Mouse (Mus musculus) cerebellum, postnatal 14 days (tissue): ENCODE measurements around the gene Mettl26.

Experiments used
- DNase-seq, 2 experiments: peaks; one replicate each; pipeline ENCODE4 v3.0.0; 2021; ENCODE audit warnings: mixed read lengths in 2 of 2

The Mettl26 gene

DNA sequence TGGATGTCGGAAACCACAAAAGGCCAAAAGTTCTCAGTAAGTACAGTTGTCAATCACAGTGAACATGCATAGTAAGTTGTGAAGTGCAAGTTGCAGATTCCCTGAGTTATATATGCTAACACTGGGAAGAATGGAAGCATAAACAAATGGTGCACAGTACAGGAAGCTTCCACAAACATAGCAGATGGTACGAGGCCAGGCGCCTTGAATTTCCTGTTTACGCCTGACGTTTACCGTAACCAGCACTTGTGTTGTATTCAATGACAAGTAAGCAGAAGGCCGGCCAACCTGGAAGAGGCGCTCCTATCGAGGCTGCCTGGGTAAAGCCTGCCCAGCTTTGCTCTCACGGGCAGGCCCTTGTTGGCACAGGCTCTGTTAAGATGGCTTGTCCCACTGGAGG is 12.6 kb downstream of the Mettl26 start:
- DNase-seq, result no peak

DNA sequence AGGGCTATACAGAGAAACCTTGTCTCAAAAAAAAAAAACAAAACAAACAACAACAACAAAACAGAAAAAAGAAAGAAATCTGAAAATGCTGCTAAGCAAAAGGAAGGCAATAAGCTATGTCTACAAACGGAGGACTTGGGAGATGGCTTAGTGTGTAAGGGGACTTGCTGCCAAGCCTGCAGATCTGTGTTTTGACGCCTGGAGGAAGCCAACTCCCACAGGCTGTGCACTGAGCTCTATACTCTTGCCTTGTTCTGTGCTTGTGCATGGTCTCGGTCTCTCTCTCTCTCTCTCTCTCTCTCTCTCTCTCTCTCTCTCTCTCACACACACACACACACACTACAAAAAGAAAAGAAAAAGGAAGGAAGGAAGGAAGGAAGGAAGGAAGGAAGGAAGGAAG is 14.0 kb downstream of the Mettl26 start:
- DNase-seq, result no peak

DNA sequence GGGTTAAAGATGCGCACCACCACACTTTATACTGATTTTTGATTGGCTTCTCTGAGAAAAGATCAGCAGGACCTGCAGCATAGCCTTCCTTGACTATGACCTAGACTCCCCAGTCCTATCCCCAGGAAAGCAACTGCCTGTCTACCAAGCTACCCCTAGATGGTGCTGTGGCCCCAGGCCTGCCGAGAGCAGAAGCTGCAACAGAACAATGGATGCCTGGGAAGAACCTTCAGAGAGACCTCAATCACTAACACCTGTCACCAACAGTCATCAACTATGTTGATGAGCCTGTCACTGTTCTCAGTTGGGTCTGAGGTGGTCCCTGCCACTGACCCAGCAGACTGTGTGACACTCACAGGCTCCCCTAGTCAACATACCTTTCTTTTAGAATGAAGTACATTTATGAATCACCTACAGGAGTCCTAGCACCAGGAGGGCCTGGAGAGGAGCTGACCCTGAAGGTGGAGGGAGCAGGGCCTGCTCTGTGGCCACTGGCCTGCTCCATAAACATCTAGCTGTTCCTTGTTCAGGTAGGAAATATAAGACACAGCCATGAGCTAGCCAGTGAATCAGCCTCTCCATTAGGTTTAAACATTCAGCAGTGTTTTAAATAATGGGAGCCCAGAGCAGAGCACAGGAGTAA is 19.2 kb downstream of the Mettl26 start:
- peak; percentile 86 to 91 for DNase-seq

DNA sequence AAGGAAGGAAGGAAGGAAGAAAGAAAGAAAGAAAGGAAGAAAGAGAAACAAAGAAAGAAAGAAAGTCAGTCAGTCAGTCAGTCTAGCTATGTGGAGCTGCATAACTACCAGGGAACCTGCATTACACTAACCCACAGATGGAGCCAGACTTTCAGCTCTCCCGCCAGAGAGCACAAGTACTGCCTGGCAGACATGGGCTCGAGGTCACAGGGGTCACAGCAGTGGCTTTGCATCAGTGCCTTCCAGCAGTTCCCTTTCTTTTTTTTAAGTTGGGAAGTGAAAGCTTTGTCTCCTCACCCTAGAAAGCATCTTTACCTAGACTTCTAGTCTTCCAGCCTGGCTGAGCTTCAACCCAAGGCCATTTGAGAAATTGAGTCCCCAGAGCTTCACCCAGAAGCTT is 20.5 kb downstream of the Mettl26 start:
- DNase-seq, result no peak

DNA sequence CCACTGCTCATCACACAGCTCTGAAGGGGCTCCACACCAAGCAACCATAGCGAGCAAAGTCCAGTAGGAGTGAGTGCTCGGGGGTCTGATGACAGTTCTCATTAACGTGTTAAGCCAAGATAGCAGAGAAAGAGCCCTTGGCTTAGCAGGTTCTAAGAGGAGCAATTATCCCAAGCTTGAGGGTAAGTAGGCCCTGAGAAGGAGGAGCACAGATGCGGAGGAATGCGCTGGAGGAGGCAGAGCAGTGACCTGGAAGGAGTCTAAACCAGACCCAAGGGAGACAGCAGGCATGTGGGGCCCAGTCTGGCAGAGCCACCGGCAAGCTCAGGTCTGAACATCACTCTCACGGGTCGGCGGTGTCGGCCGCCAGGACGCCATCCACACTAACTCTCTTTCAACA is 21.0 kb downstream of the Mettl26 start:
- DNase-seq, result no peak

DNA sequence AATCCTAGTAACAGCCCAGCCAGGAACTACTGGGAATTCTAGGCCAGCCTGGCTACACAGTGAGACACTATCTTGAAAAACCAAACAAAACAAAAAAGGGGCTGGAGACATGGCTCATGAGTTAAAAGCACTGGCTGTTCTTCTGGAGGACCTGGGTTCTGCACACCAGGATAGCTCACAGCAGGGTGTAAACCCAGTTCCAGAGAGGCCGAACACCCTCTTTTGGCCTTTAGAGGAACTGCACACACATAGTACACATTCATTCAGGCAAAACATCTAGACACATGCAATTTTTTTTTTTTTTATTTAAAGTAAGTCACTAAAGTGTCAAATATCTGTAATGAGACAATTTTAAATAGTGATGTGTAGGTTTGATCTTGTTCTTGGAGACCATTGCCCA is 25.3 kb downstream of the Mettl26 start:
- no peak for DNase-seq

DNA sequence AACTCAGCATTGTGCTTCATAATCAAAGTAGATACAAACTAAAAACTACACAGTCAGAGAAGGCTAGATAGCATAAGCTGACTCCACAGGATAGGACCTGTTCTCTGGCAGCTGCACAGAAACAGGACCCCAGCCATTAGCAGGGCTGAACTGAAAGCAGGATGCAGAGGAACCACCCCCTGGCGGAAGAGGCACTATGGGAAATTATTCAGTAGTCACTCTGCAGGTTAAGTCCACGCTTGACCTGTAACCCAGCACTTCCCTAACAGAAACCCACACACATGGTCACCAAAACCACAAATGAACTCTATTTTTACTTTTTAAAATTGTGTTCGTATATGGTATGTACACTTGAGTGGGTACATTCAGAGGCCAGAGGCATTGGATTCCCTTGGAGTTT is 28.2 kb downstream of the Mettl26 start:
- DNase-seq, result no peak

DNA sequence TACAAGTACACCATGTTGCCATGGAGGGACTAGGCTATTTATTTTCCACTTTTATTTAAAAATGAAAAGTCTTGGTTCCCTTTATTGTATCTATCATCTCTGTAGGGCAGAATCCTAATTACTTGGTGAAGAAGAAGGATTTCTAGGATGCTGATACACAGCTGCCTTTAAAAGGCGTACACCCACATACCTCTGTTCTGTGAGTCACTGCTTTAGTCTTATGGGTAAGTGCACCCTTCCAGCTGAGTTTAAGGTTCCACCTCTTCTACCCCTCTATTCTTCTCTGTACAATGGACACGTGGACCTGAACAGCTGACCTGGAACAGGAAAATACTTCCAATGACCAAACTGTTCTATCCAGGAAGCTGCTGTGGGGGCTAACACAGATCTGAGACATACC is 32.8 kb downstream of the Mettl26 start:
- no peak for DNase-seq

DNA sequence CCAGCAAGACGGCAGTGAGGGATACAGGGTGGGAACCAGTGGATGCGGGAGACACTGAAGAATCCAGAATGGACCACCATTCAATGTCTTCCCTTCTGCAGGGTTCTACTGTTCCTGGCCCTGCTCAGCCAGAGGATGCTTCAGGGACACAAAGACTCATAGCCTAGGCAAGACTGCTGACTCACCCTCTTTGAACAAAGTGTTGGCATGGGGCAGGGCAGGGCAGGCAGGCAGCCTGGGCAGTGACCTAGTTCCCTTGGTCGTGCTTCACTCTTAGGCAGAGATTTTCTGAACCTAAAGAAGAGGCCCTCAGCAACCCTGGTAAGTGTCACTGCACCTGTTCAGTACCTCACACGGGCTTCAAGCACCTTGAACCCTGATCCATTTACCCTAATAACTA is 36.9 kb downstream of the Mettl26 start:
- DNase-seq, result peak; percentile 53 to 63

DNA sequence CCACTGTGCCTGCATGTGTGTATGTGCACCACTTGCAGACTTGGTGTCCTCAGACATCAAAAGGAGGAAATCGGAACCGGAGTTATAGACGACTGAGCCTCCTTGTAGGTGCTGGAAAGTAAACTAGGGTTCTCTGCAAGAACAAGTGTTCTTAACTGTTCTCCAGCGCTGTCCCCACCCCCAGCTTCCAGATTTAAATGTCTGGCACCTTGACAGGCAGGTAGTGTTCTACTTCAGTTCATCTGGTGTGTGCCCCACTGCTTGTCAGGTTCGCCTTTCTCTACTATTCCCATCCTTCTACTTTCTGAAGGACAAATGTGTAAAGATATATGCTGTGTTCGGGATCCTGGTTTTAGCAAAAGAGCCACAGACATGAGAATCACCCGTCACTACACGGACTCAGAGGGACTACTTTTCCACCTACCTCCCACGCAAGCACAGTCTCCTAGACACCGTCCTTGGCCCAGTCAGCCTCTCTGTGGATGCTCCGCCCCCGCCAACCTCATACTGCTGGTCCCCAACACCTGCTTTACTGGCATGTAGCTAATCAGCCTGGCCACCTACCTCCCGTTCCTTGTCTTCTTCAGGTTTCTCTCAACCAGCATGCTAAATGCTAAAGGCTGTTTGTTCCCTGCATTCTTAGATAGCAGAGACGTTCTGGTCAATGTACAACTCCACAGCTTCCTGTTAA is 38.5 kb downstream of the Mettl26 start:
- peak; percentile 45 to 61 for DNase-seq

DNA sequence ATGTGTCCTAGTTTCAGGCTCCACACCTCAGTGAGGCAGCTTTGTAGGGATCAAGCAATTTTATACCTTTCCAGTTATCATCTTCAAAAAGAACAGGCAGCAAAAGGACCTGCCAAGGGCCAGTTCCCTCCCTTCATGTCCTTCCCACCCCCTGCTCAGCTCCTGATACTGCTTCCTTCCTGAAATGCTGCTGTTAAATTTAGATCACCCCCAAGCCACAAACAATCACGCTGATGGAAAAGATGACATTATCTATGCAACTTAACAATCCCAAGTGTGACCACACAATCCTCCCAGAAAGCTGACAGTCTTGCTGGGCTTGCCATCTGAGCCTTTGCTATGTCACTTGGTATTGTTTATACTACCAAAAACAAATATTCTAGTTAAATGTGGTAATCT is 39.0 kb downstream of the Mettl26 start:
- DNase-seq, result peak in 1 of 2 experiments; percentile 39

DNA sequence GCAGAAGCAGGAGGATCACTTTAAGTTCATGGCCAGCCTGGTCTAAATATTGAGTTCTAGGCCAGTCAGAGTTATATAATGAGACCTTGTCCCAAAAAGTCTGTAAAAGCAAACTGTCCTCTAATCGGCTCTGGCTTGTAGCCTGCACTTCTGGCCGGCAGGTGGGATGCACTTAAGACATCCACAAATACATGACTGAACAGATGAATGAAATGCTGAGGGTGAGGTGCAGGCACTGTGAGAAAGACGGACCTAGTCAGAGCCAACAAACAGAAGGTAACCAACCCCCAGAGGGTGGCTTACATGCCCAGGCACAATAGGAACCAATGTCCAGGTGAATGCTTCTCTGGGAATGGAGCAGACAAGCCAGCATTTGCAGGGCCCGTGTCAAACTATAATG is 39.4 kb downstream of the Mettl26 start:
- DNase-seq, result peak in 1 of 2 experiments; percentile 39

DNA sequence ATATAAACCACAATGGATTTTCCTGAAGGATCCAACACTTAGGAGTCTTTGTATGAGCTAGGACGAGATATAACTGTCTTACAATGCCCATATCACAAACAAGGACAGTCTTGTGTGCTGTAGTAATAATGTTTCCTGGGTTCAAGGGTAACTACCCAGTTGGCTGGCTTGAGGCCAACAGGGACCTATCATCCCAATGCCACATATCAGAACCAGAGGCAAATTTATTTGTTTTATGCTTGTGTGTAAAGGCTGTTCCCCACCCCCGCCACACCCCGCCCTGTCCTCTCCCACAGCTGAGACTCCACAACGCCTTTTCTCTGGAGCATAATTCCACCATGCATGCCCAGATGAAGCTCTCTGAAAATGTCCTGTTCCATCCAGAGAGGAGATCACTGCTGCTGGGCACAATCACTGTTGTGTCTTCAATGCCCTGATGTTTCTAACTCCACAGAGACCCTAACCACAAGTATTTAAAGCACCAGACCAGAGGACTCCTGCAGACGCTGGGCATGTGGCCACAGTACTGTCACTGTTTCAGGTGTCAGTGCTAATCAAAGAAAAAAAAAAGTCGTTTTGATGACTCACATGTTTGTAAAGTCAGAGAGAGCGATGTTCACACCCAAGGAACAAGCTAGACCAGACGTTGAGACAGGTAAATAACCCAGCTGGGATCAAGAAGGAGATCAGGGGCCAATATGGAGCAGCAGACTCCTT is 42.2 kb downstream of the Mettl26 start:
- DNase-seq, result no peak

DNA sequence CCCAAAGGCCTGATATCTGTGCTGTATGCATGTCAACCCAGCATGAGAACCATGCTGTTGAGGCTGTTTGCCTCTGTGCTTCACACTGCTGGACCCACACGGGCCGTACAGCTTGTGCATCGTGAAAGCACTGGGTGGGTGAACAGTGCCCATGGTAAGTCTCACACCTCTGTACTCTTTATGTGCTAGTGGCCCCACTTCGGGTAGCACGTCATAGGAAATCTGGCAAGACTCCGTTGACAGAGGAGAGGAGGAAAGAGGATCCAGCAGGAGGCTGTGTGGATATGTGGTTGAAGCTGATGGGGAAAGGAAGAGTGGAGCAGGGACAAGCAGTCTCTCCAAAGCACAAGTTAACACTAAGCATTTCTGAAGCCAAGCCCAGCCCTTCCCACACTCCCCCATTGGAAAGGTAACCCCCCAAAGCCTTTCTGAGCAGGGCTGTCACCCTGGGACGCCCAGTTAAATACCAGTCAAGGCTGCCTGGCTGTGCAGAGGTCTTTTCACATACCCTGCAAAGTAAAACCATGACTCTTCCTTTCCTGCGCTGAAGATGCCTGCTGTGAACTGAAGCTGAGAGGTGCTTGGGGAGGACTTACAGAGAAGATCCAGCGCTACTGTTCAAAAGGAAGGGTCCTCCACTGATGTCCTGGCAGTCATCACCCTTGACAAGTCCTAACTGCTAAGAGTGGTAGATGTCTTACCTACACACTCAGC is 43.3 kb downstream of the Mettl26 start:
- no peak for DNase-seq

DNA sequence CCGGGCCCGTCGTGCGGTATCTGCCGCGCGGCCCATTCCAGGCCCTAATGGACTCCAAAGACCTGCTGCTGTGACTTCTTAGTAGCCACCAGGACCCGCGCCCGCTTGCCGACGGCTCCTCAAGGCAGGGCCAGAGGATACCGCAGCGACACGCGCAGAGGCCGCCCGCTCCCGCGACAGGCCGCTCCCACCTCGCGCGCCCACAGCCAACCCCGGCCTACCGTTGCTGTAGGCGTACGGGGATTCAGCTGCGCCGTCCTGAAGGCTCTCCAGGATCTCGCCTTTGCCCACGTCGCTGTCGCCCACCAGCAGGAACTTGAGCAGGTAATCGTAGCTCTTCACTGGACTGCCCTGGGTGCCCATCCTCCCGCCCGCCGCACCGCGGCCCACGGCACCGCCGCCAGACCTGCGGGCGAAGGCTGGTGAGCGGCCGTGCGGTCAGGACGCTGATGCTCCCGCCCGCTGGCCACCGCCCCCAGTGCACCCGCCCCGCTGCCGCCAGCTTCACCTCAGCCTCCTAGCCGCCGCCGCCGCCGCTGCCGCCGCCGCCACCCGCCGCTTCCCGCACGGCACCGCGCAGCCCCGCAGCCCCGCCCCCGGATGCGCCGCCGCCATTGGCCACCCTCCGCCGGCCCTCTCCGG is 44.4 kb downstream of the Mettl26 start, which contains the start of gene Rab40c:
Gene Rab40c, minus strand, starts transcription at position 584 of the 642 bp plus-strand sequence.
- DNase-seq, result peak in 1 of 2 experiments; percentile 74

DNA sequence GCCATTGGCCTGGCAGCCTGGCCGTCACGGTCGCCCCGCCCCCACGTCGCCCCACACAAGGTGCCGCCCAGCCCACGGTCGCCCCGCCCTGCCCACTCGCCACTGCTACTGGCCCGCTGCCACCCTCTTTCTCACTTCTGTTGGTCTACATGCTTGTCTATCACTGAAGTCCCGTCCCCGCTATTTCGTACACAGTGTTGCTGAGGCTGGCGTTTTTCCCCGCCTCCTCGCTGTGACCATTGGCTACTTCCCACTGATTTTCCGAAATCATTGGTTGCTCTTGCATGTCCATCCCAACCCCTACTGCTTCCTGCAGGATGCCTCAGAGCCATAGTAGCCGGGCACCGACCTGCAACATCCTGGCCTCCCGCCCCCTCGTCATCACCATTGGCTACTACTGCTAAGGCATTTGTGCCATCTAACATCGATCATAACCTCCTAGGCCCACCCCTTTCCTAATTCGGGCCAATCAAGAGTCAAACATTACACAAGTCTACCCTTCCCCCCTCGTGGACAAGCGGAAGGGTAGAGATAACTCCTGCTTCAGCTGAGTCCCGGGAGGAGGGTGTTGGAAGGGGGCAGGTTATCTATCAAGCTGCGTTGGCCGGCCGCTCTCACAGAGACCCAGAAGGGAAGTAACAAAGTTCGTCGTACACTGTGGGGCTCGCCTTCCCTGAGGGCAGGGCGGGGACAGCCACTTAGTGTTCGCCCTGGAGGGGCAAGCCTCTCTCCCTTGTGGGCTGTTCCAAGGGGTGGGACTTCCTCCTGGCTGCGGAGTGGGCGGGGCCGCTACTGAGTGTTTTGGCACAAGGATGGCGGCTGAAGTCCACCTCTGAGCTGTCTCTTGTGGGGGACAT is 45.1 kb downstream of the Mettl26 start:
- DNase-seq, result peak; percentile 100

DNA sequence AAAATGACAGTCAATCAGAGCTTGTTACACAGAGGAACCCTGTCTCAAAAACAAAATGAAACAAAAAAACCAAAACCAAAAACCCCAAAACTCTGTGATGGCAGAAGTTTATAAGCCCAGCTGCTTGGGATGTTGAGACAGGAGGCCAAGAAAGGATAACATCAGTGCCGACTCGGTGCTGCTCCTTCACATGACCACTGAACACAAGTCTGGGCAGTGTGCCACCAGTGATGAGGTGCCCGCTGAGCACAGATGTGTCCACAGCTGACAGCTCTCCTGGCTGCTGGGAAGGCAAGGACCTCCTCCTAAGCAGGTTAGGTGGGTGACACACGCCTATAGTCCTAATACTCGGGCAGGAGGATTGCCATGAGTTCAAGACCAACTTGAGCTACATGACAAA is 47.2 kb downstream of the Mettl26 start:
- peak in 1 of 2 experiments; percentile 55 for DNase-seq

DNA sequence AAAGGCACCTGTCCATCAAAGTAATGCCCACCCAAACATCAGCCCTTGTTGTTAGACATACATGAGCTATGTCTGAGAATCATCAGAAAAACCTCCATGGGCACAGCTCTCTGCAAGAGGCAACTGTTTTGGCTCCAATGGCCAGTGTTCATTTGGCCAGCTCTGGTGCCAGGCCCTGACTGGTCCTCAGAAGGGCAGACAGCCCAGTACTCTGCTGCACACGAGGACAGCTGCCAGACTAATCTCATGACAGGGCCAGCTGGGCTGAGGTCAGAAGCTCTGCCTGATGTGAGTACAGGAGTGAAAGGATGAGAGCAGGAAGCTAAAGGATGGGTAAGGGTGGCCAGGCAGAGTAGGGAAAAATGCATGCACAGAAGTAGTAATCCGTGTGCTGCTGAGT is 50.5 kb downstream of the Mettl26 start:
- peak; percentile 75 to 84 for DNase-seq
